Mouse (Mus musculus) monocyte, adult 5-6 weeks (primary cell): ENCODE results near the gene Cdk5. TPM values are rescaled to one million over a fixed set of nuclear protein-coding genes. Genes with fewer than 3 reads are reported as not detected.

Source experiments
- ATAC-seq: fragments of 153-309, 156-312 bp; replicated peaks from 2 replicates; pipeline ENCODE4 v1.8.0; 2017; ENCODE audit warnings: mild to moderate bottlenecking; ENCODE audit not compliant: low TSS enrichment, insufficient number of reproducible peaks, severe bottlenecking, poor library complexity, low FRiP score
- total RNA-seq: library from RNA; stranded (forward); fragments of 200-1000, 200-491, 200-594 nt; gene quantifications from 3 replicates; pipeline ENCODE4 v1.2.3, GENCODE M21; 2017

Gene Cdk5
- total RNA-seq, 1 experiment from 2014 or later: 30.9 TPM

GRCm38 (mm10) chr5:24383026-24383859 is 40.1 kb downstream of the Cdk5 start:
- ATAC-seq: peak; percentile 71

DNA sequence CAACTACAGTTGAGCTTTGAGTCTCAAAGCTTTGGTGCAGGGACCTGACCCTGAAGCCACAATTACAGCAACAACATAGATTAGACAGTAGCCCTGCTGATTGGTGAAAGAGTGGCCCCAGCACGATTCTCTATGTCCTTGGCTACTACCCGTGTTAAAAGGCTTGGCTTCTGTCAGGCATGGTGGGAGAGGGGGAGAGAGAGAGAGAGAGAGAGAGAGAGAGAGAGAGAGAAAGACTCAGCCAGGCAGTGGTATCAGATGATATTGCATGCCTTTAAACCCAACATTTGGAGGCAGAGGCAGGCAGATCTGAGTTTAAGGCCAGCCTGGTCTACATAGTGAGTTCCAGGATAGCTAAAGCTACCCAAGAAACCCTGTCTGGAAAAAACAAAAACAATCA is 41.3 kb downstream of the Cdk5 start:
- ATAC-seq: no peak

- ATAC-seq: no peak
Measured at GRCm38 (mm10) chr5:24381486-24381885, 41.8 kb downstream of the Cdk5 start.

DNA sequence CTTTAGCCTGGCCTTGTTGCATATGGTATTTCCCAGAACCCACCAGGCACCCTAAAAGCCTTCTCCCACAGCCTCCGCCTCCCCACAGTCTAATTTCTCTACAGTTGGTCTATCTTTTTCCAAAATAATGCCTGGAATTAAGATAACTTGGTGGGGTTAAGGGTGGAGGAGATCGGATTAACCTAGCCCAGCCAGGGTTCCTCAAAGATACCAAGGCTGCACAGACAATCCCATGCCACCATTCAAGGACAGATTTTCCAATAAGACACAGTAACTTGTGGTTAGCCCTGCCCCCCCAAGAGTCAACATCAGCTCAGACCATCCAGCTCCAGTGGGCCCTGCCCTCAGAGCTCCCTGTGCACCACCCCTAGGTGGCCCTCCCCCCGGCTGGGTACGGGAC is 42.8 kb downstream of the Cdk5 start:
- no peak for ATAC-seq

GRCm38 (mm10) chr5:24379501-24379900 is 43.8 kb downstream of the Cdk5 start:
- no peak for ATAC-seq

GRCm38 (mm10) chr5:24378700-24379099 is 44.6 kb downstream of the Cdk5 start:
- no peak for ATAC-seq

- ATAC-seq: no peak
Measured at GRCm38 (mm10) chr5:24374666-24375328, 48.5 kb downstream of the Cdk5 start.

DNA sequence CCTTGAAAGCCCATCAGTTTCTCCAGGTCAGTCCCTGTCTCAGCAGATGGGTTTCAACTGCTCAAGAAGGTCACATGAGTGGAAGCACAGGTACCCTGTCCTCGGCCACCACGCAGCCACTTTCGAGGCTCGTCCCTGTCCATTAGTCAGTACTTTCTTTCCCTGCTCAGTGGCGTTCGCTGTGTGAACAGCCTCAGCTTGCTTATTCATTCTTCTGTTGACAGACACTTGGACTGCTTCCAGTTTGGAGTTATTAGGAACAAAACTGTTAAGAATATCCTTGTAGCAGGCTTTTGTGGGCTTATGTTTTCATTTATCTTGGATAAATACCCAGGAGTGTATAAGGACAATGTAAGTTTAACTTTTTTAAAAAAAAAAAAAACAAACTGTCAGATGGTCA is 49.1 kb downstream of the Cdk5 start:
- ATAC-seq: no peak

GRCm38 (mm10) chr5:24373807-24374206 is 49.5 kb downstream of the Cdk5 start:
- ATAC-seq: no peak

- no peak for ATAC-seq
Measured at GRCm38 (mm10) chr5:24369767-24370166, 53.6 kb downstream of the Cdk5 start.

Other genes starting within 250 kb of the Cdk5 start
- 0.53 TPM in 1 of 3 replicates, not detected in the others for gene Kcnh2, start 71.9 kb downstream of the Cdk5 start, total RNA-seq
- gene Nos3, start 58.7 kb downstream of the Cdk5 start, total RNA-seq: 0.29 TPM in 1 of 3 replicates, not detected in the others
- 0.11 to 0.87 TPM in 2 of 3 replicates, not detected in the other for gene Atg9b, start 31.4 kb downstream of the Cdk5 start, total RNA-seq
- gene Abcb8, start 29.9 kb downstream of the Cdk5 start, total RNA-seq: 4.5 to 7.6 TPM (median 5.2 TPM) in 3 replicates
- gene Asic3, start 10.1 kb downstream of the Cdk5 start, total RNA-seq: not detected in 3 replicates
- gene Slc4a2, start 307 bp upstream of the Cdk5 start, total RNA-seq: 20.1 to 60.8 TPM (median 32.2 TPM) in 3 replicates
- gene Fastk, start 21.8 kb upstream of the Cdk5 start, total RNA-seq: 17.1 to 27.5 TPM (median 26.9 TPM) in 3 replicates
- gene Tmub1, start 24.3 kb upstream of the Cdk5 start, total RNA-seq: 11.8 to 33.4 TPM (median 26.8 TPM) in 3 replicates
- gene Agap3, start 28.6 kb upstream of the Cdk5 start, total RNA-seq: 30.5 to 41.8 TPM (median 34.6 TPM) in 3 replicates
- gene Gbx1, start 103.7 kb upstream of the Cdk5 start, total RNA-seq: not detected in 3 replicates
- gene Asb10, start 117.4 kb upstream of the Cdk5 start, total RNA-seq: not detected in 3 replicates
- gene 4931409K22Rik, start 133.3 kb upstream of the Cdk5 start, total RNA-seq: not detected in 3 replicates
- 33.8 to 45.3 TPM (median 42.1 TPM) in 3 replicates for gene Abcf2, start 153.9 kb upstream of the Cdk5 start, total RNA-seq
- 13.2 to 33.8 TPM (median 15.2 TPM) in 3 replicates for gene Chpf2, start 163.2 kb upstream of the Cdk5 start, total RNA-seq
- gene Smarcd3, start 200.9 kb upstream of the Cdk5 start, total RNA-seq: 1.3 to 8.1 TPM (median 3.0 TPM) in 3 replicates